Mouse (Mus musculus) stomach, embryonic 14.5 days (tissue): ENCODE data around the gene Ccdc96. TPM values are rescaled to one million over a fixed set of nuclear protein-coding genes. Genes with fewer than 3 reads are reported as not detected.

Experiments
- ATAC-seq: fragments of 200-750 bp; cut with Nextera tagmentation; 2 replicates; pipeline ENCODE4 v1.8.0; 2017; ENCODE audit warnings: low read depth, moderate TSS enrichment; ENCODE audit not compliant: insufficient number of reproducible peaks, insufficient read depth, low FRiP score
- H3K27ac ChIP-seq: fragments of 300-500 bp; sonication (generic); 2 replicates; pipeline ENCODE4 v1.5.1; 2014; ENCODE audit warnings: mild to moderate bottlenecking, low read length, moderate library complexity, mixed read lengths
- H3K27me3 ChIP-seq: fragments of 300-500 bp; sonication (generic); 2 replicates; pipeline ENCODE4 v1.6.1; 2014; ENCODE audit warnings: low read length, control low read depth, mixed read lengths; ENCODE audit not compliant: control insufficient read depth, insufficient read depth
- H3K36me3 ChIP-seq: fragments of 300-500 bp; sonication (generic); 2 replicates; pipeline ENCODE4 v1.6.1; 2014; ENCODE audit warnings: mild to moderate bottlenecking, control low read depth, low read length, moderate library complexity, mixed read lengths; ENCODE audit not compliant: control insufficient read depth, insufficient read depth
- H3K4me1 ChIP-seq: fragments of 300-500 bp; sonication (generic); 2 replicates; pipeline ENCODE4 v1.6.1; 2014; ENCODE audit warnings: low read length, control low read depth, mixed read lengths; ENCODE audit not compliant: control insufficient read depth, insufficient read depth
- H3K4me2 ChIP-seq: fragments of 300-500 bp; sonication (generic); replicated peaks from 2 replicates; pipeline ENCODE4 v1.6.1; 2014; ENCODE audit warnings: low read depth, low read length, control low read depth
- H3K4me3 ChIP-seq: fragments of 300-500 bp; sonication (generic); 2 replicates; pipeline ENCODE4 v1.5.1; 2014; ENCODE audit warnings: low read depth, low read length, control low read depth
- H3K9ac ChIP-seq: fragments of 300-500 bp; sonication (generic); replicated peaks from 2 replicates; pipeline ENCODE4 v1.6.1; 2014; ENCODE audit warnings: low read depth, mild to moderate bottlenecking, control low read depth, low read length, moderate library complexity, mixed read lengths
- H3K9me3 ChIP-seq: fragments of 300-500 bp; sonication (generic); 2 replicates; pipeline ENCODE4 v1.6.1; 2016; ENCODE audit warnings: low read depth, low read length, control low read depth; ENCODE audit not compliant: control insufficient read depth
- WGBS: fragments of 180-500 bp; shearing (Covaris S2); extraction: QIAGEN DNeasy Blood & Tissue Kit; methylation state at CpG from one replicate; pipeline ENCODE4 v1.1.7; 2014; 5-methylcytosine and 5-hydroxymethylcytosine counted together
- polyA plus RNA-seq: library from polyadenylated mRNA; unstranded; fragments of >200 nt; fragmentation: Nextera tagmentation; extraction: Ambion mirVana; gene quantifications from 2 replicates; pipeline ENCODE4 v1.2.1, GENCODE M21; 2014

Ccdc96 gene
- polyA plus RNA-seq, 1 experiment from 2014 or later = 0.38 TPM

DNA sequence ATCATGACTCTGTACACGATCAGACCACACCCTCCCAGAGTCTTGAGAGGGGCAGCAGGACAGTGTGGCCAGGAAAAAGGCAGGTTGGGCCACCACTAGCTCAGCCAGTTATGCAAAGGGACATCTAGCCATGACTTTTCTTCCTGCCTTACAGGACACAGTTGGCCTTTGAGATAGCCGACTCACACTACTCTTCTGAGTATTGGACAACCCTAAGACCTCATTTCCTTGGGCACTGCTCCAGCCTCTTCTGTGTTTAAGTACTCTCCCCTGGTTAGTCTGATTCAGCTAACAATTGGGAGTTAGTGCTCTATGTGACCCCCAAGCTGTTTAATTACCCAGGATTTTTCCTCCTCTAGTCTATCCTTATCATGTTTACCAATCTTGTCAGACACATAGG lies 4.7 kb upstream of the Ccdc96 start:
- 82% methylated on average over 2 of the region's 2 CpGs for WGBS
- H3K4me1 ChIP-seq = peaks cover 10% of the 10 kb centered on the region; the same call in 1 of the 2 replicates
- no peak overlapping the region for H3K4me3 ChIP-seq
- no peak overlapping the region for H3K4me2 ChIP-seq
- H3K9me3 ChIP-seq = no peaks in the 10 kb centered on the region
- H3K36me3 ChIP-seq = peaks cover 3% of the 10 kb centered on the region; the same call in 1 of the 2 replicates
- H3K27ac ChIP-seq = no peak overlapping the region
- no peak for ATAC-seq
- H3K9ac ChIP-seq = no peak overlapping the region
- no peaks in the 10 kb centered on the region for H3K27me3 ChIP-seq

DNA sequence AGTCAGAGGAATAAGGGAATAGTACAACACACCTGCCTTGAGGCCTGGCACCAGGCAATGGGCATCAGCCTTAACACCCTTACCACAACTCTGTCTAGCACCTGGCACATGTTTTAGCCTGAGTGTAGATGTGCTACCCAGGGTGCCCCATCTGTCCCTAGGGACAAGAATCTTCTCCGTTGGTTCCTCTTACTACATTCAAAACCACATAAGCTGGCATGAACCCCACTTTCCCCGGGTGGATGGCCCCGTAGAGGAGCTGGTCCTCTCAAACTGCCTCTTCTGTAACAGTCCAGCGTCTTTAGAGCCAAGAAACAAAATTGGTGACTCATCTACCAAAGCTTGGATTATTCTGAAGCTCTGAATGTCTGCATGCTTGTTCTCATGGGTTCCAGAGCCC lies 4.0 kb upstream of the Ccdc96 start:
- H3K4me1 ChIP-seq = peaks cover 10% of the 10 kb centered on the region; the same call in 1 of the 2 replicates
- ATAC-seq = no peak
- no peaks in the 10 kb centered on the region for H3K27me3 ChIP-seq
- no peak overlapping the region for H3K4me2 ChIP-seq
- no peaks in the 10 kb centered on the region for H3K9me3 ChIP-seq
- no peak overlapping the region for H3K9ac ChIP-seq
- peaks cover 3% of the 10 kb centered on the region; the same call in 1 of the 2 replicates for H3K36me3 ChIP-seq
- no peak overlapping the region for H3K4me3 ChIP-seq
- 89% methylated on average over 4 of the region's 4 CpGs for WGBS
- H3K27ac ChIP-seq = no peak overlapping the region

DNA sequence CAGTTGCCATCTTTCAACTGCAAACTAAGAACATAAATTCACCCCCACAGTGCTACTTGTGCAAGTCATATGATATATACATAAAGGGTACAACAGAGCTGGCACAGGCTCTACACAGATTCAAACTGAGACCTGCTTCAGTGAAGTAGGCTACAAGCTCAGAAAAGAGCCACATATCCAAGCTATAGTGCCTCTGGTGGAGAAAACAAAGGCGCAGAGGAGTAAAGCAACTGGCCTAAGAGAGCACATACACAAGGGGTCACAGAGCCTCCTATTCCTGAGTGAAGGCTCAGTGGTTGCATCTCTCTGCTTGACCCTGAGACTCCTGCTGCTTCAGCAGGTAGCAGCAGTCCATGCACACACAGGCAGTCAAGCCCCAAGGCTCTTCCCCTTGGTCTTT lies 3.3 kb upstream of the Ccdc96 start:
- no peak for ATAC-seq
- WGBS = 50% methylated on average over 1 of the region's 1 CpGs
- peaks cover 10% of the 10 kb centered on the region; the same call in 1 of the 2 replicates for H3K4me1 ChIP-seq

DNA sequence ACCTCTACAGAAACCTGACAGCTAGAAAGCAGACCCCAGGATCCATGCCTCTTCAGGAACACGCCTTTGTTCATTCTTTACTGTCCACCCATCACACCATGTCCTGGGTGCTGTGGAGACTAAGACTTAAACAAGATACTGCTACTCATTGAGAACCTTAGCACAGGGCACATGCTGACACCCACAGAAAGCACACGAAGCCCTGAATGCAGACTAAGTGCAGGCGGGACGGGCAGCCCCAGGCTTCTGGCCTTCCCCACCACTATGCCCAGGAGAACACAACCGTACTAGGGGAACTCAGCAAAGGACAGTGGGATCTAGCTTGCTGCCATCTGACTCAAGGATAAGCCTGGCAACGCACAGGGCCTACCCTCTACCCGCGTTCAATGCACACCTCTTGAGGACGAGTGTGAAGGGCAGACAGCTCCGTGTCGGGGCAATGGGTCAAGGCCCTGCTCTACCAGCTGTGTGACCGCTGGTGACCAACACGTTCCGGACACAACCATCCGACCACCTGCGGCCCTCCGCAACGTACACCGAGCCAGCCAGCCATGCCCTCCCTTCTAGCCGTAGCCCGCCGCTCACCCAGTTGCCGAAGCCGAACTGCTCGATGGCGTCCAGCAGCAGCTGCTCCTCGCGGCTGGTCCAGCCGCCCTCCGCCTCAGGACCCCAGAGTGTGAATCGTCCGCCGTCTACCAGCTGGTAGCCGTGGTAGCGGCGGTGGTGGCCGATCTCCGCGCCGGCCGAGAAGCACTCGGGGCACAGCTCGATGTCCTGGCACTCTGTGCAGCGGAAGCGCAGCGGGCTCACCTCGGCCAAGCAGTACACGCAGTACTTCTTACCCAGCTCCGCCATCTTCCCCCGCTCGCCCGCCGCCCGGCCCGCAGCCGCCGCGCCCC lies 936 bp upstream of the Ccdc96 start:
- Histone ChIP-seq H3K9me3 (no peaks in the 10 kb centered on the region), H3K4me3 (peak overlapping the region; percentile 94), H3K4me1 (peaks cover 10% of the 10 kb centered on the region; the same call in 1 of the 2 replicates), H3K27me3 (0 out of 2 replicates have a peak, but pooled peaks cover 2% of the 10 kb centered on the region), H3K9ac (peak overlapping the region; percentile 87), H3K36me3 (no peaks in the 10 kb centered on the region), H3K27ac (0 out of 2 replicates have a peak overlapping the region, but pooled peaks have one; percentile 44), H3K4me2 (peak overlapping the region; percentile 91)
- WGBS = 2% methylated on average over 58 of the region's 58 CpGs
- no peak for ATAC-seq

More for the DNA sequence above, 3.3 kb upstream of the Ccdc96 start:
- Histone ChIP-seq H3K9ac (no peak overlapping the region), H3K36me3 (peaks cover 3% of the 10 kb centered on the region; the same call in 1 of the 2 replicates), H3K27me3 (0 out of 2 replicates have a peak, but pooled peaks cover 2% of the 10 kb centered on the region), H3K4me2 (no peak overlapping the region), H3K27ac (no peak overlapping the region), H3K4me3 (no peak overlapping the region), H3K9me3 (no peaks in the 10 kb centered on the region)

DNA sequence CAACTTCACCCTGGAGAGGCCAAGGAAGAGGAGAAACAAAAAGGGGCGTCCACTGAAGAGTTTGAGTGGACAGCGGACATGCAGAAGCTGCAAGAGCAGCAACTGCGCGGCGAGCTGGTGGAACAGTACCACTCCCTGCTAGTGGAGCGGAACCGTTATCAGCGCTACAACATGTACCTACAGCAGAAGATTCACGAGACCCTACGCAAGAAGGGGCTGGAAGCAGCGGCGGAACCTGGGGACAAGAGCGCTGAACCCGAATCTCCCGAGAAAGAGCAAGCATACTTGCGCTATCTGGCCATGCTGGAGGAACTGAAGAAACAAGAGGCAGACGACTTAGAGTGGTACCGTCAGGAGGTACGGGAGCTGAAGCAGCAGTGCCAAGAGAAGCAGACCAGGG lies 918 bp downstream of the Ccdc96 start:
- Histone ChIP-seq H3K4me2 (peak overlapping the region; percentile 95), H3K36me3 (no peaks in the 10 kb centered on the region), H3K27me3 (0 out of 2 replicates have a peak, but pooled peaks cover 2% of the 10 kb centered on the region), H3K9me3 (no peaks in the 10 kb centered on the region), H3K4me3 (0 out of 2 replicates have a peak overlapping the region, but pooled peaks have one; percentile 46), H3K4me1 (peaks cover 10% of the 10 kb centered on the region; the same call in 1 of the 2 replicates), H3K9ac (no peak overlapping the region), H3K27ac (no peak overlapping the region)
- 33% methylated on average over 19 of the region's 19 CpGs for WGBS
- ATAC-seq = no peak

DNA sequence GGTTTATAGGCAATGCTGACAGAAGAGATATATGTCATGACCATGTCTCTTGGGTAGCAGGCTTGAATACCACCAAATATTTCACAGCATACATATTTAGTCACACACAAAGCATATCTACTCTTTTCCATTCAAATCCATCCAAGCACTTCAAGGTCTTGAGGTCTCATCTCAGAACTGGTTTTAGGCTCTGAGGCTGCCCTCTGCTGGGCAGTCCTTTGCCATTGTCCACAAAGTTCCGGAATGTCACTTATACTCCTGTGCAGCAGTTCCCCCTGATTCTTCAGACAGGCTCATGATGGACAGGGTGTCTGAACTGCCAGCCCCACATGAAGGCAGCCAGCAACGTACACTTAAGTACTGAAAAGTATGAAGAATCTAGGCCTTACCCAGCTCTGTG lies 4.8 kb downstream of the Ccdc96 start:
- no peak overlapping the region for H3K4me2 ChIP-seq
- no peaks in the 10 kb centered on the region; the same call in 1 of the 2 replicates for H3K4me1 ChIP-seq
- H3K9ac ChIP-seq = no peak overlapping the region
- H3K27ac ChIP-seq = no peak overlapping the region
- H3K27me3 ChIP-seq = 0 out of 2 replicates have a peak, but pooled peaks cover 2% of the 10 kb centered on the region
- H3K4me3 ChIP-seq = no peak overlapping the region
- peaks cover 27% of the 10 kb centered on the region for H3K36me3 ChIP-seq
- ATAC-seq = no peak
- H3K9me3 ChIP-seq = no peaks in the 10 kb centered on the region
- 48% methylated on average over 2 of the region's 2 CpGs for WGBS

DNA sequence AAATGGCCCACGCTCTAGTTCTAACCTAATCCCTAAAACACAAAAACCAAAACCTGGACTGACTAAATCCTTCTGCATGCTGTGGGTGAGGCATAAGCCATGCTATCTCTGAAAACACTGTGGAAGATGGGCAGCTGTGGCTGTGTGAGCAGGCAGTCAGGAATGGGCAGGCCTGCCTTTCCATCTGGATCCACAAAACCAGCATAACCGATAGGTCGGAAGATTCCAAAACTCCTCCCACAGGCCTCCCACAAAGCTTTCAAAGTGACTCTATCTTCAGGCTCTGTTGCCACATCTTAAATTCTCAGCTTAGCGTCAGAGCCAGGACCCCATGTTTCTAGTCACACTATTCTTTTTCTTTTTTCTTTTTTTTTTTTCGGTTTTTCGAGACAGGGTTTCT lies 9.5 kb downstream of the Ccdc96 start:
- peaks cover 47% of the 10 kb centered on the region for H3K36me3 ChIP-seq
- 84% methylated on average over 6 of the region's 6 CpGs for WGBS
- ATAC-seq = no peak

DNA sequence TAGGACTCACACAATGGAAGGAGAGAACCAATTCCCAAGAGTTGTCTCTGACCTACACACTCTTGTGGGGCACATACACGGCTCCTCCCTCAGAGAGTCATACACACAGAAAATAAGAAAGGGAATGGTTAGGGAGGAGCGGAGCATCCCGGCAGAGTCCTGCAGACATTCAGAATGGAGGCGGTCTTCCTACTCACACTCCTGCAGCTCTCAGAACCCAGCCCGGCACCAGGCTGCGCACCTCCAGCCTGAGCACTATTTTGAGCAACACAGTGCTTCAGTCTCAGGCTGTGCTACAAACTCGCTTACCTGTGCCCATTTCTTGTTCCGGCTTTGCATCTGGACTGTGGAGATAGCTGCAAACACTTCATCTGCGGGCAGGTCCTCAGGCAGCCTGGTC lies 10.3 kb downstream of the Ccdc96 start:
- 97% methylated on average over 9 of the region's 9 CpGs for WGBS
- Histone ChIP-seq H3K4me1 (no peaks in the 10 kb centered on the region), H3K9me3 (no peaks in the 10 kb centered on the region), H3K4me3 (no peak overlapping the region), H3K27ac (no peak overlapping the region), H3K36me3 (peaks cover 49% of the 10 kb centered on the region), H3K27me3 (no peaks in the 10 kb centered on the region), H3K4me2 (no peak overlapping the region), H3K9ac (no peak overlapping the region)
- ATAC-seq = no peak

More for the DNA sequence above, 9.5 kb downstream of the Ccdc96 start:
- Histone ChIP-seq H3K9ac (no peak overlapping the region), H3K4me1 (no peaks in the 10 kb centered on the region), H3K4me2 (no peak overlapping the region), H3K27me3 (no peaks in the 10 kb centered on the region), H3K4me3 (no peak overlapping the region), H3K27ac (no peak overlapping the region), H3K9me3 (no peaks in the 10 kb centered on the region)
